Mouse (Mus musculus) G1E-ER4 (cell line): ENCODE measurements at regions not wholly inside any gene's neighbourhood (a gene's known extent, or its start where the extent isn't known, plus 50 kb on each side); places are given as distances from the start of the nearest gene placed in this dataset.

ENCODE experiments used
- GATA1 ChIP-seq: IDR thresholded peaks from one replicate; pipeline ENCODE4 v1.8.0; 2012; ENCODE audit warnings: low read length, inconsistent platforms

- TF ChIP-seq GATA1 = no peak
Measured at GRCm38 (mm10) chr3:41258291-41258690, 175.4 kb upstream of the Pgrmc2 start.

DNA sequence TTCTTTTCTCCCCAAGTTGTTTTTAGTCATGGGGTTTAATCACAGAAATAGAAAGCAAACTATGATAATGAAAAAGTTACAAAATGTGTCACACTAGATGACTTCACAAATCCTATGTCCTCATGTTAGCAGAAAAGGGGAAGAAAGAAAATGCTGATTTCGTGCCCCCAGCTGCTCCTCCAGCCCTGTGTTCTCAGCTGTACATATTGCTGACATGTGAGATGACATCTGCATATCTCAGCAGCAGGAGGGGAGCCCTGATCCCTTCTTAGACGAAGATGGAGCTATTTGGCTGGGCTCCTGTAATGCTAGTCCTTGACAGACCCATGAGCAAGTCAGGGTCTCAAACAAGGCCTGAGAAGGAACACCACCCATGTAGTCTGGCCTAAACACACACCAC lies 162.1 kb upstream of the Pgrmc2 start:
- TF ChIP-seq GATA1 = no peak

DNA sequence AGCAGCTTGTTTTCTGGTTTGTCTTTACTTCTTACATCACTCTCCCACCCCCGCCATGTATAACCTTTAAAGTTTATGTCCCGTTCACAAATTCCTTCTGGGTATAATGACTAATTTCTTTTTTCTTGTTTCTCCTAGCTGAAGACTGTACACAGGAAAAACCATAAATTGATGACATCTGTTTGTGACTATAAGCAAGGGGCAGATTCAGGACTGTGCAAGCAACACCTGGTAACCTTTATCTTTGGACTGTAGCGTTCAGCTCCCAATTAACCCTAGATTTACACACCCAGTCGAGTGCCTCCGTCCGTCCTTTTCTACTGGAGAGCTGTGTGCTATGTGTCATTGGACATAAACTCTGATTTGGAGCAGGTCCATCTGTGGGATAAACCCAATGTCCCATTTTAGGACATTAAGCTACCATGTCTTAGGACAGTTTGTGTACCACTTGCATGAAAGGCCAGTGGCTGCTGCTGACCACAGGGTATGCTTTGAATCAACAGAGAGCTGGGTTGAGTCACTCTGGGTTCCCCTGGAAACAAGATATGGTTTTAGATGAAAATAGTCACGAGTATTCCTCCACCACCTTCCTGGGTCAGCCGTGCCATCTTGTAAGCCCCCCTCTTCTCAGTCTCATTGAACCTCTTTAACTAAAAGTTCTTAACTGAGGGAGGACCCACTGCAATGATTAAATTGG lies 159.2 kb upstream of the Pgrmc2 start:
- no peak for TF ChIP-seq GATA1

DNA sequence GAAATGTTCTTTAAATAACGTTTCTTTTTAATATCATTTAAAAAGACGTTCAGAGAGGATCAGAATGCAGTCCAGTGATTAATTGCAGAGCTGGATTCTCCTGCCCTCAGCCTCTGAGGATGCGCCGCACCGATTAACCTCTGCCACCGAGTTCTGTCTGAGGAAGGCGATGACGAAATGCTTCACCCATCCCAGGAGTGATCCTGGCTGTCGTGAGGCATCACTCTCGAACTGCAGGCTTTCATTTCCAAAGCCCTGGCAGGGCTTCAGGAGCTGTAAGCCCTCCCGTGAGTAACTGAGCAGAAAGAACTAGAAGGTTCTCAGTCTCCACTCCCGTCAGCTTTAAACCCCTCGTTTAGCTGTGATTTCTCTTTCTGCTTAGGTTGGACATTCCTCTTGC lies 157.0 kb upstream of the Pgrmc2 start:
- no peak for TF ChIP-seq GATA1

GRCm38 (mm10) chr3:41239246-41239645 lies 156.4 kb upstream of the Pgrmc2 start:
- TF ChIP-seq GATA1 = no peak

- no peak for TF ChIP-seq GATA1
Measured at GRCm38 (mm10) chr3:41238046-41238445, 155.2 kb upstream of the Pgrmc2 start.

- no peak for TF ChIP-seq GATA1
Measured at GRCm38 (mm10) chr3:41235610-41236009, 152.8 kb upstream of the Pgrmc2 start.

GRCm38 (mm10) chr3:41234994-41235393 lies 152.1 kb upstream of the Pgrmc2 start:
- no peak for TF ChIP-seq GATA1

DNA sequence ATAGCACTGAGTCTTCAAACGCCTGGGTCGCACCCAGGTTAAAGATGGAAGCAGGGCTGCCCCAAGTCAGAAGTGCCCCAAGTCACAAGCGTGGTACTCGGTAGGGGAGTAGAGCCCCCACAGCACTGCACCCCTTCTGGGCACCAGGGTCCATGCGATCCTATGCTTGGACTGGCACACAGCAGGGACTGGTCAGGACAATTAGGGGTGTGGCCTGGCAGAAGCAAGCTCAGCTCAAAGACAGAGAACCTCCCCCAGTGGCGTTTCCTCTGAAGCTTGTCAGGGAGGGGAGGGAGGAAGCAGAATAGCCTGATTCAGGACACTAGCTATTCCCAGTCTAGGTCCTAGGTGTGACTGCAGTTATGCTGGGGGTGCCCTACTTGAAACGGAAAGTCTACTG lies 151.3 kb upstream of the Pgrmc2 start:
- no peak for TF ChIP-seq GATA1

- TF ChIP-seq GATA1 = no peak
Measured at GRCm38 (mm10) chr3:41233439-41233838, 150.6 kb upstream of the Pgrmc2 start.

GRCm38 (mm10) chr3:41230961-41231377 lies 148.1 kb upstream of the Pgrmc2 start:
- TF ChIP-seq GATA1 = no peak

GRCm38 (mm10) chr3:41229493-41229892 lies 146.6 kb upstream of the Pgrmc2 start:
- TF ChIP-seq GATA1 = no peak

DNA sequence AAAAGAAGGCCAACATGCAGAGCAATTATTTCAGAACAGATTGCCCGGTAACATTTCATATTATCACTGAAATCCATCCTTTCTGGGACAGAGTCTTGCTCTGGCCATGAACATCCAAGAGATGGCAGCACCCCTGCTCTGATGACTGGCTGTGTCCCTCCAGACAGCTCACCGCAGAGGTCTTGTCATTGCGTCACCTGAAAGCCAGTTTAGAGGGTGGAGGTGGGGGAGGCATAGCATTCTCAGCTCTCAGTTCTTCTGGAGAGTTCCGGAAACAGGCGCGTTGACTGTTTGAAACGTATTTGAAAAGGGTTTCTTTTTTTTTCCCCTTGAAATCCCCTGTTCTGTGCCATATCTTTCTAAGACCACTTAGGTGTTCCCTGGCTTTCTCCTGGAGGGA lies 145.7 kb upstream of the Pgrmc2 start:
- TF ChIP-seq GATA1 = no peak

- TF ChIP-seq GATA1 = no peak
Measured at GRCm38 (mm10) chr3:41220746-41221145, 137.9 kb upstream of the Pgrmc2 start.

GRCm38 (mm10) chr3:41217770-41218169 lies 134.9 kb upstream of the Pgrmc2 start:
- TF ChIP-seq GATA1 = no peak

GRCm38 (mm10) chr3:41213533-41213932 lies 130.7 kb upstream of the Pgrmc2 start:
- TF ChIP-seq GATA1 = no peak

DNA sequence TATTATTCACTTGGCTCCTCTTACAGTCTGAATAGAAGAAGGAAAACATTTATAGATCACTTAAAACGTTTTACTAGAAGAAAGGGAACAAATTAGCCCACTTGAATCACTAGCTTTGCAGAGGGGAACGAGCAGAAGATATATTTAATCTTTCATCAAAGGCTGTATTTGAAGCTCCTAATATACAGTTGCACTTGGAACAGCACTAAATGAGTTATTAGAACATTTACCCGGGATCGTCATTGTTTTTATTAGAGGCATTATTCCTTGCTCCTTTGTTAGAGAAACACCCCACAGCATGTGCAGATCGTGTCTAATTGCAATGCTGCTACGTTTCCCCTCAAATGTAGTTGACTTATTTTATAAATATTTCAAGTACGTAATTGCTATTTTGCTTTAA lies 127.5 kb upstream of the Pgrmc2 start:
- no peak for TF ChIP-seq GATA1

GRCm38 (mm10) chr3:41202895-41203294 lies 120.0 kb upstream of the Pgrmc2 start:
- no peak for TF ChIP-seq GATA1
